Mouse (Mus musculus): Measurements from ENCODE around the gene Gm44805. TPM values are rescaled to one million over a fixed set of nuclear protein-coding genes. Genes with fewer than 3 reads are reported as not detected.

Gene Gm44805
- polyA plus RNA-seq, 2 experiments, result 3.3 to 48.5 TPM

DNA sequence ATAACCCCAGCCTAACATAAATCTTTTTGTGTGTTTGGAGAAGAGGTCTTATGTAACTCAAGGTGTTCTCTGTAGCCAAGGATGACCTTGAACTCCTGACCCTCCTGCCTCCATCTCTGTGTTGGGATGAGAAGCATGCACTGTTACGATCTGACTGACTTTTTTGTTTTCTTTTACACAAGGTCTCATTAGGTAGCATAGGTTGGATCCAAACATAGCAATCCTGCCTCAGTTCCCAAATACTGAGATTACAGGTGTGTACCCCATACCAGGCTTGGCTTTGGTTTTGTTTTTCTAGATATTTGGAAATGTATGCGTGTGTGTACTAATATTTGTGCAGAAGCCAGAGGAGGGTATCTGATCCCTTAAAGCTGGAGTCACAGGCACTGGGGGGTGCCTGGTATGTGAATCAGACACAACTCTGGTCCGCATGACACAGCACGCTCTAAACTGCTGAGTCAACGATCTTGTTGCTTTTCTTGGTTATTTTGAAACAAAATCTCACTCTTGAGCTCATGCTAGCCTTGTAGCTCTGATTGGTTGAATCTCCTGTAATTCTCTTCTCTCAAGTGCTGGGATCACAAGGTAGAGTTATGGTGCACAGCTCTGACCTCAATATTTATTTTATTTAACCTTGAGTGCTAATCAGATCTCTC is 37.2 kb upstream of the Gm44805 start:
- ATAC-seq (ENCODE audit: insufficient read depth) (no peak), DNase-seq (ENCODE audit: low read depth in 3 of 3, low spot score in 3 of 3) (no peak)
- H3K9me3 ChIP-seq (ENCODE audit: control insufficient read depth, low read length), result no peaks in the 10 kb centered on the region
- peaks cover 18 to 23% of the 10 kb centered on the region in 2 experiments for H3K4me1 ChIP-seq (replicated peaks; ENCODE audit: control insufficient read depth in 2 of 2, insufficient read depth in 2 of 2, low read length in 1 of 2)
- H3K4me2 ChIP-seq (ENCODE audit: low read depth), result no peak overlapping the region
- no peaks in the 10 kb centered on the region for H3K27me3 ChIP-seq (ENCODE audit: control insufficient read depth, insufficient read depth, low read length)
- 64% methylated on average over 5 of the region's 5 CpGs for WGBS (ENCODE audit: insufficient replicate concordance)
- no peak overlapping the region for H3K27ac ChIP-seq
- H3K36me3 ChIP-seq (replicated peaks; ENCODE audit: control insufficient read depth, insufficient read depth, low read depth), result peaks cover 3% of the 10 kb centered on the region; the same call in 1 of the 2 replicates
- no peak overlapping the region for H3K9ac ChIP-seq (replicated peaks)
- no peak for TF ChIP-seq CTCF (IDR thresholded peaks at IDR 0.05; ENCODE audit: low read depth)
- TF ChIP-seq EP300 (IDR thresholded peaks at IDR 0.05; ENCODE audit: low read depth), result no peak
- H3K4me3 ChIP-seq (ENCODE audit: insufficient read depth in 1 of 2, low read depth in 2 of 2, low read length in 2 of 2), result no peak overlapping the region

DNA sequence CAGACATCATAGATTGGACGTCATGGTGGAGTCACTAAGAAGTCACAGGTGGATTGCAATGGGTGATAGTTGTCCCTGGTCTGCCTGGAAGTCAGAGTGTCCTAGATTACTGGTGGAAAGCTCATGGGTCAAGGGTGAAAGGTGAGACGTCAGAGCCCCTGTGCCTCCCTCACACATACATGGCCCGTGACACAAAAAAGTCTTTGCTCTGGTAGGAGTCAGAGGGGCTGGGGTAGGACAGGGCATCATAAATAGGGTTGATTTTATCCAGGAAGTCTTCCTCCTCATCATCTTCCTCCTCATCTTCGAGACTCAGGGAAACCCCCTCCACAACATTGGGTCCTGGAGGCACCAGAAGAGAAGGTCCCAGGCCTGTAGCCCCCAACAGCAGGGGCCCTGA is 36.1 kb upstream of the Gm44805 start:
- peaks cover 14% of the 10 kb centered on the region in 2 experiments for H3K4me1 ChIP-seq (replicated peaks; ENCODE audit: control insufficient read depth in 2 of 2, insufficient read depth in 2 of 2, low read length in 1 of 2)
- H3K4me3 ChIP-seq (ENCODE audit: insufficient read depth in 1 of 2, low read depth in 2 of 2, low read length in 2 of 2), result no peak overlapping the region
- H3K9ac ChIP-seq (replicated peaks), result no peak overlapping the region
- no peak for ATAC-seq (ENCODE audit: insufficient read depth)
- no peaks in the 10 kb centered on the region for H3K27me3 ChIP-seq (ENCODE audit: control insufficient read depth, insufficient read depth, low read length)
- DNase-seq (ENCODE audit: low read depth in 3 of 3, low spot score in 3 of 3), result no peak
- H3K4me2 ChIP-seq (ENCODE audit: low read depth), result no peak overlapping the region
- TF ChIP-seq EP300 (IDR thresholded peaks at IDR 0.05; ENCODE audit: low read depth) (no peak), CTCF (IDR thresholded peaks at IDR 0.05; ENCODE audit: low read depth) (no peak)
- H3K9me3 ChIP-seq (ENCODE audit: control insufficient read depth, low read length), result no peaks in the 10 kb centered on the region
- WGBS (ENCODE audit: insufficient replicate concordance), result 66% methylated on average over 4 of the region's 4 CpGs
- peaks cover 9% of the 10 kb centered on the region for H3K36me3 ChIP-seq (replicated peaks; ENCODE audit: control insufficient read depth, insufficient read depth, low read depth)
- no peak overlapping the region for H3K27ac ChIP-seq

DNA sequence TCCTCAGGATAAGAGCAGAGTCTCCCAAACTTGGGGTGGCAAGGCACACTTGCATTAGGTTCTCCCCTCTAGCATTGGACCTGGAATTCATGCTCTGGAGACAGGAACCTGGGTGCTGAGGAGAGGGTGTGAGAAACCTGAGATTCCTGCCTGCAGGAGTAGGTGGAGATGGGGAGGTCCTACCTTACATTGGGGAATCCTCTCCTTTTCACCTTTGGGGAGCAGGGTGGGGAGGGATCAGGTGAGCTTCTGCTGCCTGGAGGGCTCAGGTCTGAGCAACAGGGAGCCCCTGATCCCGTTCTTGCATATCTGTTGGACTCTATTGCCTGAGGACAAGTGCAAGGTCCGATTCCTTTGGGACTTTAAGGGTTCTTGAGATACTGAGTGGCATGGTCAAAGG is 35.6 kb upstream of the Gm44805 start:
- no peak for DNase-seq (ENCODE audit: low read depth in 3 of 3, low spot score in 3 of 3)
- TF ChIP-seq CTCF (IDR thresholded peaks at IDR 0.05; ENCODE audit: low read depth) (no peak), EP300 (IDR thresholded peaks at IDR 0.05; ENCODE audit: low read depth) (no peak)
- ATAC-seq (ENCODE audit: insufficient read depth), result no peak
- no peaks in the 10 kb centered on the region for H3K27me3 ChIP-seq (ENCODE audit: control insufficient read depth, insufficient read depth, low read length)
- peak overlapping the region; percentile 91 for H3K4me2 ChIP-seq (ENCODE audit: low read depth)
- H3K9me3 ChIP-seq (ENCODE audit: control insufficient read depth, low read length), result no peaks in the 10 kb centered on the region
- no peak overlapping the region for H3K4me3 ChIP-seq (ENCODE audit: insufficient read depth in 1 of 2, low read depth in 2 of 2, low read length in 2 of 2)
- peaks cover 14% of the 10 kb centered on the region for H3K36me3 ChIP-seq (replicated peaks; ENCODE audit: control insufficient read depth, insufficient read depth, low read depth)
- H3K4me1 ChIP-seq (replicated peaks; ENCODE audit: control insufficient read depth in 2 of 2, insufficient read depth in 2 of 2, low read length in 1 of 2), result peaks cover 14% of the 10 kb centered on the region in 2 experiments
- H3K9ac ChIP-seq (replicated peaks), result no peak overlapping the region; the same call in none of the 2 replicates
- no peak overlapping the region; the same call in 1 of the 2 replicates for H3K27ac ChIP-seq
- 73% methylated on average over 2 of the region's 2 CpGs for WGBS (ENCODE audit: insufficient replicate concordance)

DNA sequence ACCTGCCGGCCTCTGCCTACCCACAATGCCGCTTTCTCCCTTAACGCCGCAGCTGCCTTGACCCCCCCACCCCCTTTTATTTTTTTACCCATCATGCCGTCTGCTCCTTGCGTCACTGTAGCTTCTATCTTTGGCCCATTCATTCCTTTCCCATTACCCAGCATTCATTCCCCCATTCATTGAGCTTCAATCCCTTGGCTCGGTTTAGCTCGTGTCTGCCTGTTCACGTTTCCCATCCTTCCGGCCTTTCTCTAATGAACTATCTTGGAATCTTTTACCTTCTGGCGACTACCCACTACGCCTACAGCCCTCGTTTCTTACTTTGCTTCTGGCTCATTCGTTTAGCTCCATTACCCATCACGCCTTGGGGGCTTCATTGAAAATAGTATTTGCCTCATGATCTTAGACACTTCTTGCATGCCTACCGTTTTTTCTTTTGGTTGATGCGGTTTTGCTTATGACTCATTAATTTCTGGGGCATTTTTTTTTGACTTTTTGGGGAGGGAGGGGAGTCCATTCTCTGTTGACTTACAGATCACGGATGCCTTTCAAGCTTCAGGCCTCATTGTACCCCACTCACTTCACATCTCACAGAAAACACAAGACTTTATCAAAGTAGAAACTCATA is 34.9 kb upstream of the Gm44805 start:
- no peak for ATAC-seq (ENCODE audit: insufficient read depth)
- peak overlapping the region; percentile 73 for H3K9ac ChIP-seq (replicated peaks)
- H3K27me3 ChIP-seq (ENCODE audit: control insufficient read depth, insufficient read depth, low read length), result no peaks in the 10 kb centered on the region
- no peak for DNase-seq (ENCODE audit: low read depth in 3 of 3, low spot score in 3 of 3)
- 5% methylated on average over 18 of the region's 18 CpGs for WGBS (ENCODE audit: insufficient replicate concordance)
- TF ChIP-seq EP300 (IDR thresholded peaks at IDR 0.05; ENCODE audit: low read depth) (peak; percentile 9; the same call in 1 of the 2 replicates), CTCF (IDR thresholded peaks at IDR 0.05; ENCODE audit: low read depth) (no peak)
- H3K27ac ChIP-seq, result peak overlapping the region; percentile 74
- peaks cover 14% of the 10 kb centered on the region in 2 experiments for H3K4me1 ChIP-seq (replicated peaks; ENCODE audit: control insufficient read depth in 2 of 2, insufficient read depth in 2 of 2, low read length in 1 of 2)
- peaks cover 19% of the 10 kb centered on the region for H3K36me3 ChIP-seq (replicated peaks; ENCODE audit: control insufficient read depth, insufficient read depth, low read depth)
- peak overlapping the region; percentile 91 for H3K4me2 ChIP-seq (ENCODE audit: low read depth)
- peak overlapping the region; percentile 46 to 61 for H3K4me3 ChIP-seq (ENCODE audit: insufficient read depth in 1 of 2, low read depth in 2 of 2, low read length in 2 of 2)
- no peaks in the 10 kb centered on the region for H3K9me3 ChIP-seq (ENCODE audit: control insufficient read depth, low read length)
